Comparison of ENCODE assay signal across 1 mouse cellular context in the genomic region with DNA sequence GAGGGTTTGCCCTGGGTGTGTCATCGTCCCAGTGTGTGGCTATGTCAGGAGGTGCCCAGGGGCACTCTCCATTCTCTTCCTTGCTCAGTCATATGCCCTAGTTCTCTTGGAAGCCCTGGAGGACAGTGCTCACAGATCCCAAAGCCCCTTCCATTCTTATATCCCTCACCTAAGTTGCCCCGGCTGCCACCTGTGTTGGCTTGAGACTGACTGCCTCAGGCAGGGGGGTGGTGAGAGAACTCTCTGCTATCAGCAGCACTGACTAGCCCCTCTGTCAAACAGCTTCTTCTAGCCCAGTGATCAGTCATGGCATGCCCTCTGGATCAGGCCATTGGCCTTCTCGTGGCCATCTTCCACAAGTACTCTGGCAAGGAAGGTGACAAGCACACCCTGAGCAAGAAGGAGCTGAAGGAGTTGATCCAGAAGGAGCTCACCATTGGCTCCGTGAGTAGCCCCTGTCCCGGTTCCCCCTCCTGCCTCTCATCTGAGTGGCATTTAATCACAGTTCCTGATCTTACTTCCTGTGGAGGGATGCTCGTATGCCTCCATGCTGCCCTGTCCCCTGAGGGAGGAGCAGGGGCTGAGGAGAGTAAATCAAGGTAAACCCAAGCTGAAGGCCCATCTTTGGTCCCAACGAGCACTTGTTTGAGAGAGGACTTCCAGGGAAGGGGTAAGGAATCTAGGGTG.
TF ChIP-seq lines count a peak whose summit lies in the region.

No protein-coding gene starts in this region.

TF ChIP-seq in MEL, 35 proteins besides CTCF, POLR2A, EP300 and RAD21:
- no peak for TF ChIP-seq E2F4 (IDR thresholded peaks at IDR 0.05; ENCODE audit: borderline replicate concordance, low read depth, low read length)
- no peak for TF ChIP-seq NRF1 (IDR thresholded peaks at IDR 0.05; ENCODE audit: insufficient read depth, low read depth, low read length, poor library complexity, severe bottlenecking)
- 0 out of 2 replicates have a peak, but pooled peaks have one; percentile 21 for TF ChIP-seq GATA1 (IDR thresholded peaks at IDR 0.05; ENCODE audit: low read depth, low read length)
- TF ChIP-seq CHD1 (IDR thresholded peaks at IDR 0.05; ENCODE audit: low read depth, low read length), result no peak
- TF ChIP-seq RCOR1 (IDR thresholded peaks at IDR 0.05; ENCODE audit: low read depth, low read length), result 0 out of 2 replicates have a peak, but pooled peaks have one; percentile 9
- TF ChIP-seq MAFK (IDR thresholded peaks at IDR 0.05; ENCODE audit: borderline replicate concordance, low read depth, low read length), result no peak
